ENCODE assay signal across 20 mouse cellular contexts in genomic region chr8:118137846-118138245, GRCm38 (mm10).
"Had no signal": no experiment of that assay in that cellular context is flagged by ENCODE, and none has a peak within 500 bp of the region (broad histone marks: within the 10 kb centered on the region; RNA-seq: fewer than 3 reads in every experiment).

No protein-coding gene starts in this region.

- H3K27ac ChIP-seq: liver, embryonic 12.5 days; liver, embryonic 15.5 days; lung, embryonic 15.5 days; midbrain, embryonic 12.5 days; midbrain, embryonic 15.5 days; neural tube, embryonic 13.5 days; stomach, embryonic 15.5 days had no signal

- H3K4me3 ChIP-seq: liver, embryonic 12.5 days; liver, embryonic 15.5 days; lung, embryonic 15.5 days; midbrain, embryonic 12.5 days; midbrain, embryonic 15.5 days; neural tube, embryonic 13.5 days; stomach, embryonic 15.5 days had no signal

- H3K4me2 ChIP-seq: liver, embryonic 12.5 days; liver, embryonic 15.5 days; lung, embryonic 15.5 days; midbrain, embryonic 12.5 days; midbrain, embryonic 15.5 days; neural tube, embryonic 13.5 days; stomach, embryonic 15.5 days had no signal

- H3K9ac ChIP-seq: liver, embryonic 12.5 days; liver, embryonic 15.5 days; lung, embryonic 15.5 days; midbrain, embryonic 12.5 days; midbrain, embryonic 15.5 days; neural tube, embryonic 13.5 days; stomach, embryonic 15.5 days had no signal

- H3K27me3 ChIP-seq: liver, embryonic 12.5 days; liver, embryonic 15.5 days; lung, embryonic 15.5 days; midbrain, embryonic 12.5 days; midbrain, embryonic 15.5 days; neural tube, embryonic 13.5 days; stomach, embryonic 15.5 days had no signal

- DNase-seq: kidney, adult 2 months; kidney, postnatal 14 days; kidney, postnatal 4 days; left cerebral cortex, postnatal 4 days; liver; lung, adult 18-20 months; lung, postnatal 10 days; lung, postnatal 36 days; retina, postnatal 1 day; right cerebral cortex, postnatal 25 days; spleen, adult 18-20 months; thymus, postnatal 25 days had no signal

- ATAC-seq: intestine, postnatal 0 days; liver, embryonic 12.5 days; midbrain, embryonic 15.5 days had no signal

- H3K4me1 ChIP-seq: liver, embryonic 12.5 days; liver, embryonic 15.5 days; lung, embryonic 15.5 days; midbrain, embryonic 12.5 days; midbrain, embryonic 15.5 days; neural tube, embryonic 13.5 days; stomach, embryonic 15.5 days had no signal

- H3K36me3 ChIP-seq: liver, embryonic 12.5 days; liver, embryonic 15.5 days; lung, embryonic 15.5 days; midbrain, embryonic 12.5 days; midbrain, embryonic 15.5 days; neural tube, embryonic 13.5 days; stomach, embryonic 15.5 days had no signal

- H3K9me3 ChIP-seq: liver, embryonic 15.5 days; lung, embryonic 15.5 days; midbrain, embryonic 12.5 days; midbrain, embryonic 15.5 days; neural tube, embryonic 13.5 days; stomach, embryonic 15.5 days had no signal
